Mouse (Mus musculus) B cell, adult 67 days (primary cell): ENCODE data around the gene Fam25c. TPM values are rescaled to one million over a fixed set of nuclear protein-coding genes. Genes with fewer than 3 reads are reported as not detected.

ENCODE experiments used
- total RNA-seq, 2 experiments: library from RNA; stranded (reverse); gene quantifications; 4 replicates each; pipeline ENCODE4 v1.2.4; 2023

Fam25c gene
- not detected for total RNA-seq

GRCm38 (mm10) chr14:34355301-34355700, at the start of gene Fam25c:
Gene Fam25c (minus strand): TSS chr14:34355433.

GRCm38 (mm10) chr14:34375415-34375904, 20.2 kb upstream of the Fam25c start, which contains the start of gene Mmrn2:
Gene Mmrn2 (plus strand): TSS chr14:34375465.

DNA sequence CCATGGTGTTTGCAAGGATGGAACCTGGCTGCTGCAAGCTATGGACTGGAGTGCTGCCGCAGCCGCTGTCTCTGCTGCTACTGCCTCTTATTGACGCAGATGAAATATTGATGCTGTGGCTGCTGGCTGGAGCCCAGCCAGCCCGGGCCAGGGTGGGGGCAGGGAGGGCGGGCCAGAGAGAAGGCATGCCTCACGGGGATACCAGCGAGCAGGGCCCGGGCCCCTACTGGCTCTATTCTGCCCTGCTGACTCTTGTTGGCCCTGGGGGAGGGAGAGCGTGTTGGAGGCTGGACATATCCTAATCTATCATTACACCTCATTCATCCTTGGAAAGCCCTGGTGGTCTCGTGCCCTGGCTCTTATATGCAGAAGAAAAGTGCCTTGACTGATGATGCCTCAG, 19.3 kb upstream of the Fam25c start, which contains the start of gene Sncg:
Sncg (minus strand) TSS at position 213 of the 400 bp plus-strand sequence.

GRCm38 (mm10) chr14:34310234-34310965, 44.8 kb downstream of the Fam25c start, which contains the start of the genes Shld2 and Glud1:
Gene Shld2 (minus strand): TSS chr14:34310493.
Gene Glud1 (plus strand): TSS chr14:34310727.

Other genes starting within 250 kb of the Fam25c start
- not detected for gene Npy4r, start 202.9 kb downstream of the Fam25c start, total RNA-seq
- gene Gprin2, start 153.8 kb downstream of the Fam25c start, total RNA-seq, result not detected
- gene Syt15, start 135.8 kb downstream of the Fam25c start, total RNA-seq, result not detected
- 10 to 100 TPM; 30.7 to 37.1 TPM for gene Shld2, start 44.9 kb downstream of the Fam25c start, total RNA-seq
- gene Glud1, start 44.7 kb downstream of the Fam25c start, total RNA-seq, result 100 to 1,000 TPM; 117 to 130 TPM
- gene Sncg, start 19.4 kb upstream of the Fam25c start, total RNA-seq, result not detected
- not detected for gene Mmrn2, start 20.0 kb upstream of the Fam25c start, total RNA-seq
- gene Bmpr1a, start 147.9 kb upstream of the Fam25c start, total RNA-seq, result not detected
- gene 9230112D13Rik, start 167.4 kb upstream of the Fam25c start, total RNA-seq, result not detected
- not detected for gene Ldb3, start 233.2 kb upstream of the Fam25c start, total RNA-seq
- gene Opn4, start 244.7 kb upstream of the Fam25c start, total RNA-seq, result not detected